Mouse (Mus musculus): ENCODE measurements around the gene Atf7ip. TPM values are rescaled to one million over a fixed set of nuclear protein-coding genes. Genes with fewer than 3 reads are reported as not detected.

Gene Atf7ip
- polyA plus RNA-seq, 1 experiment from 2014 or later: 43.5 TPM

GRCm38 (mm10) chr6:136602601-136603000 is 96.6 kb downstream of the Atf7ip start:
- Histone ChIP-seq H3K27me3 (no peaks in the 10 kb centered on the region), H3K9ac (no peak overlapping the region), H3K36me3 (peaks cover 81% of the 10 kb centered on the region), H3K27ac (no peak overlapping the region), H3K4me2 (no peak overlapping the region), H3K4me3 (no peak overlapping the region), H3K9me3 (no peaks in the 10 kb centered on the region), H3K4me1 (replicated peaks) (no peaks in the 10 kb centered on the region)
- ATAC-seq (ENCODE audit: low FRiP score): no peak
- 93% methylated on average over 7 of the region's 7 CpGs for WGBS

GRCm38 (mm10) chr6:136611351-136612215 is 105.6 kb downstream of the Atf7ip start:
- Histone ChIP-seq H3K36me3 (peaks cover 54% of the 10 kb centered on the region), H3K9ac (no peak overlapping the region), H3K4me2 (no peak overlapping the region), H3K4me1 (replicated peaks) (no peaks in the 10 kb centered on the region), H3K27ac (no peak overlapping the region), H3K4me3 (no peak overlapping the region), H3K9me3 (no peaks in the 10 kb centered on the region), H3K27me3 (no peaks in the 10 kb centered on the region)
- no peak for ATAC-seq (ENCODE audit: low FRiP score)
- 94% methylated on average over 17 of the region's 17 CpGs for WGBS

GRCm38 (mm10) chr6:136612312-136612711 is 106.3 kb downstream of the Atf7ip start:
- WGBS: 98% methylated on average over 3 of the region's 3 CpGs
- no peaks in the 10 kb centered on the region for H3K4me1 ChIP-seq (replicated peaks)
- H3K36me3 ChIP-seq: peaks cover 50% of the 10 kb centered on the region
- no peaks in the 10 kb centered on the region for H3K27me3 ChIP-seq
- no peak overlapping the region for H3K4me2 ChIP-seq
- no peak for ATAC-seq (ENCODE audit: low FRiP score)
- no peak overlapping the region for H3K27ac ChIP-seq
- no peak overlapping the region for H3K4me3 ChIP-seq
- H3K9ac ChIP-seq: no peak overlapping the region
- no peaks in the 10 kb centered on the region for H3K9me3 ChIP-seq

GRCm38 (mm10) chr6:136614156-136614555 is 108.2 kb downstream of the Atf7ip start:
- Histone ChIP-seq H3K9me3 (no peaks in the 10 kb centered on the region), H3K27me3 (no peaks in the 10 kb centered on the region), H3K4me3 (no peak overlapping the region), H3K4me2 (no peak overlapping the region), H3K36me3 (peaks cover 34% of the 10 kb centered on the region), H3K27ac (no peak overlapping the region), H3K4me1 (replicated peaks) (no peaks in the 10 kb centered on the region), H3K9ac (no peak overlapping the region)
- ATAC-seq (ENCODE audit: low FRiP score): no peak
- WGBS: 74% methylated on average over 3 of the region's 3 CpGs

- Histone ChIP-seq H3K9ac (no peak overlapping the region), H3K27me3 (no peaks in the 10 kb centered on the region), H3K4me3 (no peak overlapping the region), H3K9me3 (no peaks in the 10 kb centered on the region), H3K36me3 (no peaks in the 10 kb centered on the region), H3K4me2 (peak overlapping the region; percentile 2; the same call in 1 of the 2 replicates), H3K27ac (no peak overlapping the region), H3K4me1 (replicated peaks) (no peaks in the 10 kb centered on the region)
- ATAC-seq (ENCODE audit: low FRiP score): no peak
- WGBS: 55% methylated on average over 17 of the region's 17 CpGs
Observed at GRCm38 (mm10) chr6:136620361-136621139, 114.6 kb downstream of the Atf7ip start.

DNA sequence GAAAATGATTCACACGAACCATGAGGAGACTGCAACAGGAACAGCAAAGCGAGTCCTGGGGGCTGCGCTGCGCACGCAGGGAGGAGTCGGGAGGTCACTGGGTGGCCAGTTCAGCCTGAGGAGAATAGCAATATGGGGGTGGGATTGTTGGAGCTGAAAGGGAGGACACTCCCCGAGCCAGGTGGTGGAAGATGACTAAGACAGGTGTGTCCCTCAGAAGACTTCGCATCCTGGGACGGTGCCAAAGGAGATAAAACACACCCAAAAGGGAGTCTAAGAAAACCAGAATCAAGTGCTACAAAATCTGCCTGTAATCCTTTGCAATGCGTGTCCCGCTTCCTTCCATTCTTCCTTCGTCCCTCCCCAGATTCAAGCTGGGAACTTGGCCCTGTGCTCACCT is 119.5 kb downstream of the Atf7ip start:
- WGBS: 91% methylated on average over 12 of the region's 12 CpGs
- no peaks in the 10 kb centered on the region for H3K36me3 ChIP-seq
- H3K4me3 ChIP-seq: no peak overlapping the region
- no peaks in the 10 kb centered on the region for H3K27me3 ChIP-seq
- no peaks in the 10 kb centered on the region for H3K9me3 ChIP-seq
- H3K9ac ChIP-seq: no peak overlapping the region
- no peak for ATAC-seq (ENCODE audit: low FRiP score)
- no peak overlapping the region for H3K27ac ChIP-seq
- no peaks in the 10 kb centered on the region for H3K4me1 ChIP-seq (replicated peaks)
- no peak overlapping the region for H3K4me2 ChIP-seq

- WGBS: 94% methylated on average over 5 of the region's 5 CpGs
- Histone ChIP-seq H3K9me3 (no peaks in the 10 kb centered on the region), H3K27me3 (no peaks in the 10 kb centered on the region), H3K4me2 (no peak overlapping the region), H3K36me3 (no peaks in the 10 kb centered on the region), H3K9ac (no peak overlapping the region), H3K4me3 (no peak overlapping the region), H3K27ac (no peak overlapping the region), H3K4me1 (replicated peaks) (no peaks in the 10 kb centered on the region)
- ATAC-seq (ENCODE audit: low FRiP score): no peak
Observed at GRCm38 (mm10) chr6:136629639-136630038, 123.7 kb downstream of the Atf7ip start.

DNA sequence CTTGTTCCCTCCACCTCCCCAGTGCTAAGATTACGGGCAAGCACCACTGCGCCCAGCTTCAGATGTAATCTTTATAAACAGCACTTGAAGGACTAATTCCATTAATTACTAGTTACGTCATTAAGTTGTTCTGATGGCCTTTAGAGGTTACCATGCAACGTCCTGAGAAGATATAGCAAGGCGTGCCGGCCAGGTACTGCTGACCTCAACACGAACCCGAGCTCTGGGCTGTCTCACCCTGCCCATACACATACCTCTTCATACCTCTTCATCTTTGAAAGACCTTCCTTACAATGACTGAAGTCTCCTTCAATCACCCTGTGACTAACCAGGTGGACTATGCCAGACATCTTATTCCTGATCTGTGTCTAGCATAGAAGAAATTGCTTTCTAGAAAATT is 125.6 kb downstream of the Atf7ip start:
- H3K27me3 ChIP-seq: no peaks in the 10 kb centered on the region
- H3K27ac ChIP-seq: no peak overlapping the region
- no peaks in the 10 kb centered on the region for H3K9me3 ChIP-seq
- no peak overlapping the region for H3K4me3 ChIP-seq
- WGBS: 94% methylated on average over 8 of the region's 8 CpGs
- H3K4me1 ChIP-seq (replicated peaks): no peaks in the 10 kb centered on the region
- no peak for ATAC-seq (ENCODE audit: low FRiP score)
- no peaks in the 10 kb centered on the region for H3K36me3 ChIP-seq
- H3K9ac ChIP-seq: no peak overlapping the region
- H3K4me2 ChIP-seq: no peak overlapping the region

DNA sequence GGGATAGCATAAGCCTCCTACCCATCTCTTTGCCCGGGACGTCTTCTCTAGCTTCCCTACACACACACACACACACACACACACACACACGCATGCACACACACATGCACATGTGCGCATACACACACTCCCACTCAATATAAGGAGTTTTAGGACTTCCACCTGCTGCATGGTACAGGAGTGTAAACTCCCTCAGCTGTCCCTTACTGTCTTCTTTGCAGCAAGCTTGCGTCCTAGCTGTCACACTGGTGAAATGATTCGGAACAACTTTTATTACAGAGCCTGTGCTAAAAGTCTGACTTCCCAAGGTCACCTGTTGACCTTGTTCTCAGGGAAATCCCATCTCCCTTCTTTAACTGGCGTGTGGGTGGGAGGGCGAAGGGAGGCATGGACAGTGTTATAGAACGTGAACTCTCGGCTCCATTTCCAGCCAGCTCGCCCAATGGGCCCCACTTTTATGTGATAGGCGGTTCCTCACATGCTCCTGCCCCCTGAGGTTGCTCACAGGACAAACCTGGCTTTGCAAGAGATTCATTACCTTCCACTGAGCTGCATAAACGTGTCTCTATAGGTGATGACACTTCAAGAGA is 126.1 kb downstream of the Atf7ip start:
- Histone ChIP-seq H3K4me1 (replicated peaks) (no peaks in the 10 kb centered on the region), H3K9me3 (no peaks in the 10 kb centered on the region), H3K36me3 (no peaks in the 10 kb centered on the region), H3K4me2 (no peak overlapping the region), H3K9ac (no peak overlapping the region), H3K27ac (no peak overlapping the region), H3K4me3 (no peak overlapping the region), H3K27me3 (no peaks in the 10 kb centered on the region)
- no peak for ATAC-seq (ENCODE audit: low FRiP score)
- WGBS: 88% methylated on average over 13 of the region's 13 CpGs

GRCm38 (mm10) chr6:136633154-136633553 is 127.2 kb downstream of the Atf7ip start:
- Histone ChIP-seq H3K27ac (no peak overlapping the region), H3K36me3 (no peaks in the 10 kb centered on the region), H3K9me3 (no peaks in the 10 kb centered on the region), H3K4me1 (replicated peaks) (no peaks in the 10 kb centered on the region), H3K4me3 (no peak overlapping the region), H3K4me2 (no peak overlapping the region), H3K9ac (no peak overlapping the region), H3K27me3 (no peaks in the 10 kb centered on the region)
- ATAC-seq (ENCODE audit: low FRiP score): no peak
- 82% methylated on average over 3 of the region's 3 CpGs for WGBS

- WGBS: 83% methylated on average over 6 of the region's 6 CpGs
Observed at GRCm38 (mm10) chr6:136633719-136634118, 127.8 kb downstream of the Atf7ip start.

GRCm38 (mm10) chr6:136634982-136635381 is 129.0 kb downstream of the Atf7ip start:
- ATAC-seq (ENCODE audit: low FRiP score): no peak
- no peak overlapping the region for H3K4me2 ChIP-seq
- H3K36me3 ChIP-seq: no peaks in the 10 kb centered on the region
- no peaks in the 10 kb centered on the region for H3K9me3 ChIP-seq
- H3K4me3 ChIP-seq: no peak overlapping the region
- no peak overlapping the region for H3K27ac ChIP-seq
- H3K9ac ChIP-seq: no peak overlapping the region
- no peaks in the 10 kb centered on the region for H3K27me3 ChIP-seq
- H3K4me1 ChIP-seq (replicated peaks): no peaks in the 10 kb centered on the region
- 78% methylated on average over 3 of the region's 3 CpGs for WGBS

More at GRCm38 (mm10) chr6:136633719-136634118, 127.8 kb downstream of the Atf7ip start:
- Histone ChIP-seq H3K36me3 (no peaks in the 10 kb centered on the region), H3K4me2 (no peak overlapping the region), H3K9me3 (no peaks in the 10 kb centered on the region), H3K9ac (no peak overlapping the region), H3K27me3 (no peaks in the 10 kb centered on the region), H3K27ac (no peak overlapping the region), H3K4me1 (replicated peaks) (no peaks in the 10 kb centered on the region), H3K4me3 (no peak overlapping the region)
- no peak for ATAC-seq (ENCODE audit: low FRiP score)
